Mouse (Mus musculus): Measurements from ENCODE around the gene Tmem121.

Gene Tmem121

DNA sequence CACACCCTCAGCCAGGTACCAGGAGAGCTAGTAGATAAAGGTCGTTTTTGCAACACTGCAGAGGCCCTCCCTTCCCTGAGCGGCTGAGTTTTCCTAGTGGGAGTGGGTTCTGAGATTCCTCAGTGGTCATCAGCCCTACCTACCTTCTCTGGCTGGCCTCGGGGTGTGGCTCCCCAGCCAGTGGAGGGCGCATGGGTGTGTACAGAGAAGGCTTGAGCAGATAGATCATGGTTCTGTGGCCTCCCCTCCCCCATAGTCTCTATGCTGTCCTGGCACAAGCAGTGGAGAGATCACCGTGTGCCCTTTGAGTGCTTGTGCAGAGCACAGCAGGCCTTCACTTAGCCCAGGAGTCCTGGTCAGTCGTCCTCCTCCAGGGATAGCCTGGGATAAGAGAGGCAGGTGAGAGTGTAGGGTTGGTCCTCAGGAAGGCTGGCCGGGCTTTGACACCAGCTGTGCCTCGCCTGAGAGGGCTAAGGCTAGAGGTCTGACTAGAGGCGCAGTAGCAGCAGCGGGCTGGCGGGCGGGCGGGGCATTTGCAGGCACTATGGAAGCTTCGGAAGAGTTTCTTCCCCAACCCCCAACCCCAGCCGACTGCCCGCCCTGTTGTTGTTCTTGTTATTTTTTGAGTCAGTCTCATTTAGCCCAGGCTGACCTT lies 37.2 kb upstream of the Tmem121 start:
- in situ Hi-C loops (cut with MseI, MboI), result loop anchor here in 1 of 2 experiments (5.0 kb wide), 1 partner anchor 39 kb away; the partner anchor contains the start of gene Tmem121

DNA sequence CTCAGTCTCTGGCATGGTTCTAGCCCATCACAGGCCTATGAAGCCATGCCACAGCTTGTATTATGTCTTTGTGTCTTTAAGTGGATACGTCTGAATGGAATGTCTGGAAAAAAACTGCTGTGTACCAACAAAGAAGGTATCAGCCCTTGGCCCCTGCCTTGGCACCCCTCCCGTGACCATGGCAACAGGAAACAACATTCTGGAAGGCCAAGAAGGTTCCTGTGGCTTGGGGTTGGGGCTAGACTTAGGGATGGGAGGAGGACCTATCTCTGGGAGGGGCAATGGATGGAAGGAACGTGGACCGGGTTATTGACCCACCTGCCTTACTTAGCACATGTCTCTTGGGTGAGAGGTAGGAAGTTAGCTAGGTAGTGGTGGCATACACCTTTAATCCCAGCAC lies 36.4 kb upstream of the Tmem121 start:
- in situ Hi-C loops (cut with MseI, MboI), result loop anchor here in 1 of 2 experiments (5.0 kb wide), 1 partner anchor 38 kb away; the partner anchor contains the start of gene Tmem121

- in situ Hi-C loops (cut with MseI, MboI), result loop anchor here in 1 of 2 experiments (5.0 kb wide), 1 partner anchor 37 kb away; the partner anchor contains the start of gene Tmem121
These were observed 35.8 kb upstream of the Tmem121 start for GRCm38 (mm10) chr12:113149896-113150295.

GRCm38 (mm10) chr12:113150591-113150990 lies 35.1 kb upstream of the Tmem121 start:
- in situ Hi-C loops (cut with MseI, MboI), result no loop called here

DNA sequence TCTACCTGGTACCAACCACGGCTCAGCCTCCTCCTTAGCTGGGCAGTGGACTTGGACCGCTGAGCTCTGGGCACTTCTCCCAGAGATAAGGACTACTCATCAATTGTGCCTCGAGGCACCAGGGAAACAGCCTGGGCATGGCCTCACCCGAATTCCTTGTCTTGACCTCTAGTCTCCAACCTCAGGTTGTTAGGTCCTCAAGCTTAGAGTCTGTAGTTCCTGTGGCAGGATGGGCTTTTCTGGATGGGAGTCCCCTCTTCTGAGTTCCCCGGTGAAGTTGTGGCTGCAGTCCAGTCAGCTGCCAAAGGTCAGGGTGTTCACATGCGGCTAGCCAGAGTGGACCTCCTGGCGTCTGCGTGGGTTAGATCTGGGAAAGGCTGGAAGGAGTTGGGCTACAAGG lies 34.7 kb upstream of the Tmem121 start:
- in situ Hi-C loops (cut with MseI, MboI), result no loop called here

- in situ Hi-C loops (cut with MseI, MboI), result no loop called here
These were observed 34.0 kb upstream of the Tmem121 start for GRCm38 (mm10) chr12:113151661-113152271.

GRCm38 (mm10) chr12:113152272-113152661 lies 33.5 kb upstream of the Tmem121 start:
- in situ Hi-C loops (cut with MseI, MboI), result no loop called here

- in situ Hi-C loops (cut with MseI, MboI), result no loop called here
These were observed 32.7 kb upstream of the Tmem121 start for GRCm38 (mm10) chr12:113152991-113153525.

DNA sequence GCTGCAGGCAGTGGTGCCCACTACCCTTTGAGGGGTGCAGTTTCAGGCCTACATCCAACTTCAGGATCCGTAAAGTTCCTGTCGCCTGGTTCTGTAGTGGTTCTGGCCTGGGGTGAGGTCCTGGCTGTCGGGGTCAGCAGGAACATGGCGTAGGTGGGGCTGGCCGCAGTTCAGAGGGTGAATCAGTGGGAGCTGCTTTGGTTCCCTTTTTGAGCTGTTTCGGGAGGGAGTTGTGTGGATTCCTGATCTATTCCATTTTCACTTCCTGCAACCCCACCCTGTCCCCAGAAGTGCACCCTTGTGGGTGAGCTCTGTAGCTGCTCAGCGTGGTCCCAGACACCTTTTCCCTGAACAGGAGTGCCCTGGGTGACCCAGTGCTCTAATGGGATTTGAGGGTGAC lies 31.8 kb upstream of the Tmem121 start:
- in situ Hi-C loops (cut with MseI, MboI), result no loop called here

- in situ Hi-C loops (cut with MseI, MboI), result no loop called here
These were observed 31.0 kb upstream of the Tmem121 start for GRCm38 (mm10) chr12:113154747-113155075.

- in situ Hi-C loops (cut with MseI, MboI), result no loop called here
These were observed 30.5 kb upstream of the Tmem121 start for GRCm38 (mm10) chr12:113155076-113155771.

GRCm38 (mm10) chr12:113155887-113156539 lies 29.7 kb upstream of the Tmem121 start, which contains the start of gene Tedc1:
Gene Tedc1 (plus strand): TSS chr12:113156421.
- in situ Hi-C loops (cut with MseI, MboI), result no loop called here

DNA sequence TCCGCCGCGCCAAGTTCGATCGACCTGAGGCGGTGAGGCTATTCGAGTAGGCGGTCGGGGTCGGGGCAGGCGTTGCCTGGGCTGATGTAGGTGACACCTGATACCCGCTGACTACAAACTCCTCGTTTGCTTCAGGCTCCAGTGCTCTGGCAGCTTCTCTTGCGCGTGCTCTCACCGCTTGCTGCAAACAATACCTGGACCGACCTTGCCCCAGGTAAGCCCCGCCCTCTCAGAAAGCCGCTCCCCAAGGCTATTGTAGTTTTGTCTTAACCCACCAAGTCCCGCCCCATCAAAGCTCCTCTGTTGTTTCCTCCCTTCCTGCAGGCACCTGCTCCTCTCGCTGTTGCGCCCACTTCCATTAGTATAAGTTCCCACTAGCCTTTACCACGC lies 29.2 kb upstream of the Tmem121 start:
- in situ Hi-C loops (cut with MseI, MboI), result no loop called here

DNA sequence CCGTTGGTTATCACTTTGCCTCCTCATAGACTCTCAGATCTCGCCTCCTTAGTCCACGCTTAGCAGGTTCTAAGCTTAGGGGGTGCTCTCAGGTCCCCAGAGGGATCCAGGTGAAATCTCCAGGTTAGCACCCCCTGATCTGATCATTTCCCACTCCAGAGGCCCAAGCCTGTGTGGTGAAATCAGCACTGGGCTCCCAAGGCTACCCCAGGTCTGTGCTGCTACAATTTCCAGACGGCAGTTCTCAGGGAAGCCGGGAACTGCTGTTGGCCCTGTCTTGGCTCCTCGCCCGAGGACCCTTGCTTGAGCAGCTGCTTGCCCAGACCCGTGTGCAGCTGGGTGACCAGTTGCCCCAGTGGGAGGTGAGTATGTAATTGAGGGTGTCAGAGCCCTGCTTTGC lies 28.7 kb upstream of the Tmem121 start:
- in situ Hi-C loops (cut with MseI, MboI), result no loop called here

DNA sequence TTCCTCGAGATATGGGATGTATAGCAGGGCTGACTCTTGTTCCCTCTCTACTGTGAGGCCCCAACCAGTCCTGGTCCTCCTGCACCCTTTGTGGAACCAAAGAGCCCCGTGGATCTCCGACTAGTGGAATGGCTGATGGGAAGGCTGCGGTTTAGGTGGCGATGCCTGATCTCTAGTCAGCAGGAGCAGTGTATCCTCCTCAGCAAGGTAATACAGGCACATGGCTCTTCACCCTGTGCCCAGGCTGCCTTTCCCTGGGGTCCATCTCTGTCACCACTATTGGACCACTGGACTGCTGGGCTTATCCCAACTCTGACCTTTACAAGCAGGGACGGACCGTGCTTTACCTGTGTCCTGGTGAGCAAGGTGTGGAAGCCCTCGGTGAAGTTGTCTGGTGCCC lies 28.2 kb upstream of the Tmem121 start:
- in situ Hi-C loops (cut with MseI, MboI), result no loop called here

DNA sequence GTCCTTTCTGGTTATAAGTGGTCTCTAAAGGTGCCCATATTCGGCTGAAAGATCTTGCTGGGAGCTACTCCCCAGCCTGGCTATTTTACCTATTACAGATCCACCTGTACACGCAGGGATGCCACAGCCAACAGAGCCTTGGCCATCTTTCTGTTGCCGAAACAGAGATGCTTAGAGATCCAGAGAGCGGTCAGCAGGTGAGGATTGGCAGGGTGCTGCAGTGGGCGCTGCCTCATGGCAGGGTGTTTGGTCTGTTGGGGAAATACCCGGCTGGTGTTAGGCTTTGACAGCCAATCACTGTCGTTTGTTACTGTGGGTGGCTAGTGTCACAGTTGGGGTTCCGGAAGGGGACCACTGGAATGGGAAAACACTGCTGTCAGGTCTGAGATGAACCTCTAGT lies 27.8 kb upstream of the Tmem121 start:
- in situ Hi-C loops (cut with MseI, MboI), result no loop called here

GRCm38 (mm10) chr12:113163561-113164006 lies 22.1 kb upstream of the Tmem121 start:
- in situ Hi-C loops (cut with MseI, MboI), result no loop called here

- in situ Hi-C loops (cut with MseI, MboI), result no loop called here
These were observed 17.6 kb upstream of the Tmem121 start for GRCm38 (mm10) chr12:113168031-113168536.

DNA sequence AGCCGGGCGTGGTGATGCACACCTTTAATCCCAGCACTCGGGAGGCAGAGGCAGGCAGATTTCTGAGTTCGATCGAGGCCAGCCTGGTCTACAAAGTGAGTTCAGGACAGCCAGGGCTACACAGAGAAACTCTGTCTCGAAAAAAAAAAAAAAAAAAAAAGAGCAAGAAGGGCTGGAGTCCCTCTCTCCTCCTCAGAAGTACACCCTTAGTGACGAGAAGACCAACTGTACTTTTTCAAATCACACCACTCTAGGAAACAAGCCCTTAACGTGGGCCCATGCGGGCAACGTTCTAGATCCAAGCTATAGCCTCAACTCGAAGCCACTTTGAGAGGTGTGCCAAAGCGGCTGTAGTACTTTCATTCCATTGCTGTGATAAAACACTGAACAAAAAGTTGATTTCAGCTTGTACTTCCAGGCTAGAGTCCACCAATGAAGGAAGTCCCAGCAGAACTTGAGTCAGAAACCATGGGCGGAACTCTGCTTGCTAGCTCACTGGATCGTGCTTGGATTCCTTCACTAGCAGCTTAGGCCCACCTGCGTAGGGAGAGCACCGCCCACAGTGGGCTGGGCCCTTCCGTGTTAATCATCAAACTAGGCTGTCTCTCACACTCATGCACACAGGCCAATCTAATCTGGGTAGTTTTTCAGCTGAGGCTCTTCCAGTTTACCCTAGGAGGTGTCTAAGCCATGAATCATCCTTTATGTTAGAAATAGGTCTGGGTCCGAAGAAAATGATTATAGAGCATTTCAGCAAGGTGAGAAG lies 8.6 kb upstream of the Tmem121 start:
- in situ Hi-C loops (cut with MseI, MboI), result no loop called here

DNA sequence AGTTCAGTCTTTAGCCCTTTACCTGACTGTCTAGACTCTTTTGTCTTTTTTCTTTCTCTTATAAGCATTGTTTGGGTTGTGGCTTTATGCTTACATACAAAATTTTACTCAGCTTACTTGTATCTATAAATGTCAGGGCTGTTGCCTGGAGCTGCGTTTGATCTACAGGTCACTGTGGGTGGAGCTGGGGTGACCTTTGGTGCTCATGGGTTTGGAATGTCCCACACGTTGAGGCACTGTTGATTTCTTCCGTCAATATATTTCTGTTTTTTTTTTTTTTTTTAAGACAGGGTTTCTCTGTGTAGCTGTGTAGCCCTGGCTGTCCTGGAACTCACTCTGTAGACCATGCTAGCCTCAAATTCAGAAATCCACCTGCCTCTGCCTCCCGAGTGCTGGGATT lies 4.7 kb upstream of the Tmem121 start:
- in situ Hi-C loops (cut with MseI, MboI), result no loop called here

GRCm38 (mm10) chr12:113184945-113185344 lies 785 bp upstream of the Tmem121 start:
- in situ Hi-C loops (cut with MseI, MboI), result loop anchor here in 1 of 2 experiments (5.0 kb wide), 1 partner anchor 38 kb away; the partner anchor contains the start of gene Crip1

All from mouse trophoblast stem cell (cell line).